Mouse (Mus musculus) limb, embryonic 10.5 days (tissue): ENCODE results near the gene Atp4b. TPM values are rescaled to one million over a fixed set of nuclear protein-coding genes. Genes with fewer than 3 reads are reported as not detected.

Source experiments
- DNase-seq: peaks from one replicate; pipeline ENCODE4 v3.0.0-alpha.2; 2017; ENCODE audit warnings: low spot score
- H3K27ac ChIP-seq: fragments of 300-500 bp; sonication (generic); 2 replicates; pipeline ENCODE4 v1.5.1; 2016; ENCODE audit warnings: mild to moderate bottlenecking
- H3K27me3 ChIP-seq: fragments of 300-500 bp; sonication (generic); 2 replicates; pipeline ENCODE4 v1.6.1; 2016; ENCODE audit warnings: low read depth, mild to moderate bottlenecking; ENCODE audit not compliant: poor library complexity, severe bottlenecking
- H3K36me3 ChIP-seq: fragments of 300-500 bp; sonication (generic); 2 replicates; pipeline ENCODE4 v1.6.1; 2016; ENCODE audit warnings: mild to moderate bottlenecking, moderate library complexity
- H3K4me1 ChIP-seq: fragments of 300-500 bp; sonication (generic); 2 replicates; pipeline ENCODE4 v1.6.1; 2016
- H3K4me3 ChIP-seq: fragments of 300-500 bp; sonication (generic); 2 replicates; pipeline ENCODE4 v1.5.1; 2016; ENCODE audit warnings: mild to moderate bottlenecking, moderate library complexity
- H3K9me3 ChIP-seq: fragments of 300-500 bp; sonication (generic); replicated peaks from 2 replicates; pipeline ENCODE4 v1.6.1; 2016; ENCODE audit warnings: mild to moderate bottlenecking
- WGBS: fragments of 180-500 bp; shearing (Covaris S2); methylation state at CpG from one replicate; pipeline ENCODE4 v1.1.7; 2016; 5-methylcytosine and 5-hydroxymethylcytosine counted together
- polyA plus RNA-seq: library from polyadenylated mRNA; unstranded; fragments of >200 nt; fragmentation: Nextera tagmentation; extraction: Ambion mirVana; gene quantifications from 2 replicates; pipeline ENCODE4 v1.2.1, GENCODE M21; 2016

Gene Atp4b
- polyA plus RNA-seq, 1 experiment from 2014 or later = not detected

GRCm38 (mm10) chr8:13360213-13360612 is 36.4 kb downstream of the Atp4b start:
- DNase-seq = no peak
- Histone ChIP-seq H3K4me3 (no peak overlapping the region), H3K4me1 (no peaks in the 10 kb centered on the region), H3K27ac (no peak overlapping the region), H3K9me3 (0 out of 2 replicates have a peak, but pooled peaks cover 2% of the 10 kb centered on the region), H3K27me3 (no peaks in the 10 kb centered on the region), H3K36me3 (peaks cover 100% of the 10 kb centered on the region)
- WGBS = 90% methylated on average over 7 of the region's 7 CpGs

GRCm38 (mm10) chr8:13356681-13357080 is 39.9 kb downstream of the Atp4b start:
- H3K4me3 ChIP-seq = no peak overlapping the region
- H3K9me3 ChIP-seq = 0 out of 2 replicates have a peak, but pooled peaks cover under 1% of the 10 kb centered on the region
- H3K27ac ChIP-seq = no peak overlapping the region
- H3K27me3 ChIP-seq = no peaks in the 10 kb centered on the region
- no peaks in the 10 kb centered on the region for H3K4me1 ChIP-seq
- peaks cover 100% of the 10 kb centered on the region for H3K36me3 ChIP-seq
- 84% methylated on average over 10 of the region's 10 CpGs for WGBS
- no peak for DNase-seq

GRCm38 (mm10) chr8:13356221-13356620 is 40.4 kb downstream of the Atp4b start:
- H3K4me1 ChIP-seq = no peaks in the 10 kb centered on the region
- no peak overlapping the region for H3K27ac ChIP-seq
- peaks cover 100% of the 10 kb centered on the region for H3K36me3 ChIP-seq
- H3K9me3 ChIP-seq = no peaks in the 10 kb centered on the region
- no peaks in the 10 kb centered on the region for H3K27me3 ChIP-seq
- no peak for DNase-seq
- WGBS = 89% methylated on average over 6 of the region's 6 CpGs
- H3K4me3 ChIP-seq = no peak overlapping the region

- no peaks in the 10 kb centered on the region for H3K9me3 ChIP-seq
- WGBS = 87% methylated on average over 4 of the region's 4 CpGs
- H3K27ac ChIP-seq = no peak overlapping the region
- no peak for DNase-seq
- H3K36me3 ChIP-seq = peaks cover 100% of the 10 kb centered on the region
- no peak overlapping the region for H3K4me3 ChIP-seq
- H3K4me1 ChIP-seq = no peaks in the 10 kb centered on the region
- no peaks in the 10 kb centered on the region for H3K27me3 ChIP-seq
Measured at GRCm38 (mm10) chr8:13353883-13354282, 42.7 kb downstream of the Atp4b start.

GRCm38 (mm10) chr8:13353155-13353833 is 43.3 kb downstream of the Atp4b start:
- no peak overlapping the region for H3K27ac ChIP-seq
- no peak for DNase-seq
- H3K4me1 ChIP-seq = no peaks in the 10 kb centered on the region
- no peaks in the 10 kb centered on the region for H3K9me3 ChIP-seq
- no peak overlapping the region for H3K4me3 ChIP-seq
- peaks cover 100% of the 10 kb centered on the region for H3K36me3 ChIP-seq
- H3K27me3 ChIP-seq = no peaks in the 10 kb centered on the region
- WGBS = 88% methylated on average over 9 of the region's 9 CpGs

GRCm38 (mm10) chr8:13352601-13353000 is 44.0 kb downstream of the Atp4b start:
- Histone ChIP-seq H3K36me3 (peaks cover 100% of the 10 kb centered on the region), H3K27ac (no peak overlapping the region)
- 91% methylated on average over 8 of the region's 8 CpGs for WGBS

GRCm38 (mm10) chr8:13351593-13351992 is 45.0 kb downstream of the Atp4b start:
- H3K27ac ChIP-seq = no peak overlapping the region
- no peak for DNase-seq
- no peaks in the 10 kb centered on the region for H3K4me1 ChIP-seq
- no peaks in the 10 kb centered on the region for H3K27me3 ChIP-seq
- H3K4me3 ChIP-seq = no peak overlapping the region
- no peaks in the 10 kb centered on the region for H3K9me3 ChIP-seq
- WGBS = 88% methylated on average over 5 of the region's 5 CpGs
- H3K36me3 ChIP-seq = peaks cover 100% of the 10 kb centered on the region

More at GRCm38 (mm10) chr8:13352601-13353000, 44.0 kb downstream of the Atp4b start:
- no peak overlapping the region for H3K4me3 ChIP-seq
- H3K4me1 ChIP-seq = no peaks in the 10 kb centered on the region
- H3K27me3 ChIP-seq = no peaks in the 10 kb centered on the region
- no peaks in the 10 kb centered on the region for H3K9me3 ChIP-seq
- DNase-seq = no peak

- H3K9me3 ChIP-seq = no peaks in the 10 kb centered on the region
- H3K27ac ChIP-seq = no peak overlapping the region
- WGBS = 93% methylated on average over 7 of the region's 7 CpGs
- no peaks in the 10 kb centered on the region for H3K4me1 ChIP-seq
- no peaks in the 10 kb centered on the region for H3K27me3 ChIP-seq
- H3K36me3 ChIP-seq = peaks cover 100% of the 10 kb centered on the region
- H3K4me3 ChIP-seq = no peak overlapping the region
- DNase-seq = no peak
Measured at GRCm38 (mm10) chr8:13350052-13350451, 46.6 kb downstream of the Atp4b start.

- H3K27ac ChIP-seq = no peak overlapping the region
- no peaks in the 10 kb centered on the region for H3K27me3 ChIP-seq
- no peak overlapping the region for H3K4me3 ChIP-seq
- DNase-seq = no peak
- H3K9me3 ChIP-seq = no peaks in the 10 kb centered on the region
- peaks cover 82% of the 10 kb centered on the region for H3K36me3 ChIP-seq
- WGBS = 97% methylated on average over 4 of the region's 4 CpGs
- peaks cover 23% of the 10 kb centered on the region for H3K4me1 ChIP-seq
Measured at GRCm38 (mm10) chr8:13343134-13343533, 53.5 kb downstream of the Atp4b start.

- Histone ChIP-seq H3K9me3 (no peaks in the 10 kb centered on the region), H3K4me1 (peaks cover 29% of the 10 kb centered on the region), H3K36me3 (peaks cover 74% of the 10 kb centered on the region), H3K27me3 (no peaks in the 10 kb centered on the region), H3K4me3 (no peak overlapping the region), H3K27ac (no peak overlapping the region)
- DNase-seq = no peak
- WGBS = 88% methylated on average over 2 of the region's 2 CpGs
Measured at GRCm38 (mm10) chr8:13342340-13342739, 54.3 kb downstream of the Atp4b start.

- DNase-seq = no peak
- Histone ChIP-seq H3K4me3 (peak overlapping the region; percentile 96), H3K36me3 (peaks cover 57% of the 10 kb centered on the region), H3K9me3 (no peaks in the 10 kb centered on the region), H3K27ac (0 out of 2 replicates have a peak overlapping the region, but pooled peaks have one; percentile 4), H3K27me3 (no peaks in the 10 kb centered on the region), H3K4me1 (peaks cover 29% of the 10 kb centered on the region)
- WGBS = 88% methylated on average over 8 of the region's 8 CpGs
Measured at GRCm38 (mm10) chr8:13340650-13341049, 56.0 kb downstream of the Atp4b start.

GRCm38 (mm10) chr8:13339646-13339990 is 57.0 kb downstream of the Atp4b start:
- Histone ChIP-seq H3K27me3 (no peaks in the 10 kb centered on the region), H3K9me3 (no peaks in the 10 kb centered on the region), H3K4me3 (peak overlapping the region; percentile 96), H3K4me1 (peaks cover 29% of the 10 kb centered on the region), H3K27ac (peak overlapping the region; percentile 97), H3K36me3 (peaks cover 46% of the 10 kb centered on the region)
- no peak for DNase-seq
- 10% methylated on average over 11 of the region's 11 CpGs for WGBS

GRCm38 (mm10) chr8:13338901-13339645 is 57.6 kb downstream of the Atp4b start:
- peak; percentile 73 for DNase-seq
- H3K9me3 ChIP-seq = no peaks in the 10 kb centered on the region
- peak overlapping the region; percentile 97 for H3K27ac ChIP-seq
- H3K36me3 ChIP-seq = peaks cover 41% of the 10 kb centered on the region
- H3K27me3 ChIP-seq = no peaks in the 10 kb centered on the region
- WGBS = 2% methylated on average over 54 of the region's 70 CpGs
- peaks cover 29% of the 10 kb centered on the region for H3K4me1 ChIP-seq
- H3K4me3 ChIP-seq = peak overlapping the region; percentile 96
